Mouse (Mus musculus) midbrain, embryonic 10.5 days (tissue): Measurements from ENCODE around the gene Gm11634. TPM values are rescaled to one million over a fixed set of nuclear protein-coding genes. Genes with fewer than 3 reads are reported as not detected.
"Not testable (repeated sequence)": the region's sequence is repeated elsewhere in the genome, so short reads cannot be mapped to it uniquely, and the experiment has no call there.

Experiments used
- DNase-seq: peaks from one replicate; pipeline ENCODE4 v3.0.0-alpha.2; 2017; ENCODE audit warnings: low spot score
- H3K27ac ChIP-seq: fragments of 300-500 bp; sonication (generic); replicated peaks from 2 replicates; pipeline ENCODE4 v1.5.1; 2016; ENCODE audit warnings: mild to moderate bottlenecking
- H3K27me3 ChIP-seq: fragments of 300-500 bp; sonication (generic); 2 replicates; pipeline ENCODE4 v1.6.1; 2016; ENCODE audit warnings: low read depth, mild to moderate bottlenecking; ENCODE audit not compliant: poor library complexity, severe bottlenecking
- H3K36me3 ChIP-seq: fragments of 300-500 bp; sonication (generic); 2 replicates; pipeline ENCODE4 v1.6.1; 2016; ENCODE audit warnings: mild to moderate bottlenecking, moderate library complexity
- H3K4me1 ChIP-seq: fragments of 300-500 bp; sonication (generic); 2 replicates; pipeline ENCODE4 v1.6.1; 2016
- H3K4me3 ChIP-seq: fragments of 300-500 bp; sonication (generic); 2 replicates; pipeline ENCODE4 v1.5.1; 2016; ENCODE audit warnings: mild to moderate bottlenecking, moderate library complexity
- H3K9me3 ChIP-seq: fragments of 300-500 bp; sonication (generic); replicated peaks from 2 replicates; pipeline ENCODE4 v1.6.1; 2016; ENCODE audit warnings: mild to moderate bottlenecking
- WGBS: fragments of 180-500 bp; shearing (Covaris S2); methylation state at CpG from one replicate; pipeline ENCODE4 v1.1.7; 2016; 5-methylcytosine and 5-hydroxymethylcytosine counted together
- polyA plus RNA-seq: library from polyadenylated mRNA; unstranded; fragments of >200 nt; fragmentation: Nextera tagmentation; extraction: Ambion mirVana; gene quantifications from 2 replicates; pipeline ENCODE4 v1.2.1, GENCODE M21; 2016

Gm11634 gene
- polyA plus RNA-seq, 1 experiment from 2014 or later, result 0.22 TPM

DNA sequence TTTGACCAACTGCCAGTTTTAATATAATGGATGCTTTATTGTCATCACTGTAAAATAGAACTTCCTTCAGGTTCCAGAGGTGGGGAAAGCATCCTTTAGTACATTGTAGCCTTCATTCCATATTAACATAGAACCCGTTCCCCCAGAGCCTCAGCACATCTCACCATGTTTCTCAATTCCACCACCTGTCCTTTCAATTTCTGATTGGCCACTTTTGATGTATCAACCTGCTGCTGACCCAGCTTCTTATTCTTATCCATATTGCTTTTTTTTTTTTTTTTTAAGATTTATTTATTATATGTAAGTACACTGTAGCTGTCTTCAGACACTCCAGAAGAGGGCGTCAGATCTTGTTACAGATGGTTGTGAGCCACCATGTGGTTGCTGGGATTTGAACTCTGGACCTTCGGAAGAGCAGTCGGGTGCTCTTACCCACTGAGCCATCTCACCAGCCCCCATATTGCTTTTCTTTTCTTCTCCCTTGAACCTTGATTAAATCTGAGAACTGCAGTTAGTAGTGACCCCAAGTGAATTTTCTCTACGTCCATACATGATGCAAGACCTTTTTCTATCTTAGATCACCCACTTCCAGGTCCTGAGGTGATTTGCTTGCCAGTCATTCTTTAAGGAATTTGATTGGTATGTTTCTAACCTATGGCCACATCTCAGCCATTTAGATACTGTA, 29.8 kb upstream of the Gm11634 start:
- H3K9me3 ChIP-seq, H3K27me3 ChIP-seq, DNase-seq: not testable (repeated sequence)
- H3K27ac ChIP-seq, result peak overlapping the region; percentile 98; the same call in 1 of the 2 replicates
- peaks cover 17% of the 10 kb centered on the region; the same call in 1 of the 2 replicates for H3K36me3 ChIP-seq
- H3K4me3 ChIP-seq, result peak overlapping the region; percentile 70
- WGBS, result 75% methylated on average over 4 of the region's 5 CpGs
- H3K4me1 ChIP-seq, result peaks cover 21% of the 10 kb centered on the region

DNA sequence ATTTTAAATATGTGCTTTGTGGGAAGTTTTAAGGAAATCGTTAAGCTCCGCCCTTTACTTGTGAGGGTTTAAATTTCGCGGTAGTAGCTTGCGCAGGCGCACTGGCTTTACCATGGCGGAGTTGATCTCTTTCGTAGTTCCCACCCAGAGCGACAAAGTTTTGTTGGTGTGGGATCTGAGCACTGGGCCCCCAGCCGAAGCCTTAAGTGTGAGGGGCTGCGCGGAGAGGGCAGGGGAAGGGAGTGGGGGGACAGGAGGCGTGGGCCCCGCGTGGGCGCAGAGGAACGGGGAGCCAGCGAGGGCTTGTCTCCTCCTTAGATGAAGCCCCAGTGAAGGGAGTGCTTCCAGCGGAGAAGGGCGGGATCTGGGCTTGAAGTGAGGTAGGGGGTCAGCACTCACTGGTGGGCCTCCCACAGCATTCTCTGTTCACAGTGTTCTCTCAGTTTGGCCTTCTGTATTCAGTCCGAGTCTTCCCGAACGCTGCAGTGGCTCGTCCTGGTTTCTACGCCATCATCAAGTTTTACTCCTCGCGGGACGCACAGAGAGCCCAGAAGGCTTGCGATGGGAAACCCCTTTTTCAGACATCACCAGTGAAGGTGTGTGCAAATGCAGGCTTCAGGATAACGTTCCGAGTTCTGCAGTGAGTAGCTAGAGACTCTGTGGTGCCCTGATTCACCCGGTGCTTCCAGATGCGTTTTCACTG, 29.0 kb upstream of the Gm11634 start:
- H3K9me3 ChIP-seq, result no peaks in the 10 kb centered on the region
- peak; percentile 93 for DNase-seq
- H3K4me3 ChIP-seq, result peak overlapping the region; percentile 70
- no peaks in the 10 kb centered on the region for H3K27me3 ChIP-seq
- WGBS, result under 1% methylated on average over 33 of the region's 33 CpGs
- H3K27ac ChIP-seq, result peak overlapping the region; percentile 98
- peaks cover 9% of the 10 kb centered on the region; the same call in 1 of the 2 replicates for H3K36me3 ChIP-seq
- peaks cover 21% of the 10 kb centered on the region for H3K4me1 ChIP-seq

DNA sequence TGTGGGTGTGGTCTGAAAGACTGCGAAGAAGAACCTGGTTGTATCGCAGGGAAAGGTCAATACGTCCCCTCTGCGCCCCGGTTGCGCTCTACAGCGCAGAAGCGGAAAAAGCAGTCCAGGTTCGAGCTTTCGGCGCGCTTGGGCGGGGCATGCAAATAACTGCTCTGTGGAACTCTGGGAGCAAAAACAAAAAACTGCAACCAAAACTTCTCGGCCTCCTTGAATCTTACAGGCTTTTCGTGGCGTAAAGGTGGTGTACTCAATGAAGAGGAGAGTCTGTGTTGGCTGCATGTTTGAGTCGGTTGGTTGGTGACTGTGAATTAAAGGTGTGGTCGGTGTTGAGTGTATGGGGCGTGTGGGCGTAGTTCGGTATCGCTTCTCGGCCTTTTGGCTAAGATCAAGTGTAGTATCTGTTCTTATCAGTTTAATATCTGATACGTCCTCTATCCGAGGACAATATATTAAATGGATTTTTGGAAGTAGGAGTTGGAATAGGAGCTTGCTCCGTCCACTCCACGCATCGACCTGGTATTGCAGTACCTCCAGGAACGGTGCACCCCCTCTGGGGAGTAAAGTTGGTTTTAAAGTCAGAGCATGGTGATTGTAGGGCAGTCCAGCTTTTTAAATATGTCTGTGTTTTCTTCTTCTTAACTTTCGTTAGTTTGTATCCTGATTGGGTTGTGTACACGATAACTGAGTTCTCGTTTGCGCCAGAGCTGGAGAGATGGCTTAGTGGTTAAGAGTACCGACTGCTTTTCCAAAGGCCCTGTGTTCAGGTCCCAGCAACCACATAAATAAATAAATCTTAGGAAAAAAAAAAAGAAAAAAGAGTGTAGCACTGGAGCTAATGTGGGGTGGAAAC, 28.2 kb upstream of the Gm11634 start, which contains the start of gene Rdm1:
Rdm1 (plus strand) TSS at position 201 of the 862 bp plus-strand sequence.
- Histone ChIP-seq H3K9me3 (no peaks in the 10 kb centered on the region), H3K27ac (peak within 1 kb of the TSS; percentile 98), H3K4me1 (peaks cover 21% of the 10 kb centered on the region), H3K36me3 (0 out of 2 replicates have a peak, but pooled peaks cover 7% of the 10 kb centered on the region), H3K4me3 (peak within 1 kb of the TSS; percentile 70), H3K27me3 (no peaks in the 10 kb centered on the region)
- under 1% methylated on average over 34 of the region's 34 CpGs for WGBS
- peak; percentile 90 for DNase-seq

DNA sequence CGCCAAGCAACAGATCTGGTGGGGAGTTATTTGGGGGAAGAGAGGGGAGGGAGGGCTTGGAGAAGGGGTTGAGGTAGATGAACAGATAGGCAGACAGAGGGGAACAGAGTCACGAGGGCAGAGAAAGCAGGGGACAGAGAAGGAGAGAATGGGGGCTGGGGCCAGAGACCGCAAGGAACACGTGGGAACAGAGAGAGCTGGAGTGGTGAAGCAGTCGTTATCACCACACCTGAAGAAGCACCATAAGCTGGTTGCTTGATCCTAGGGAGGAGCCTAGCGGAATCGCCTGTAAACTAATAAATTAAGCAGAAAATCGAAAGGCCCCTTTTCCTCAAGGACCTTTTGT, 27.6 kb upstream of the Gm11634 start:
- H3K27ac ChIP-seq, result peak overlapping the region; percentile 98
- H3K4me1 ChIP-seq, result peaks cover 21% of the 10 kb centered on the region
- H3K9me3 ChIP-seq, result no peaks in the 10 kb centered on the region
- WGBS, result 4% methylated on average over 8 of the region's 8 CpGs
- no peak for DNase-seq
- peak overlapping the region; percentile 55 for H3K4me3 ChIP-seq
- H3K27me3 ChIP-seq, result no peaks in the 10 kb centered on the region
- 0 out of 2 replicates have a peak, but pooled peaks cover 7% of the 10 kb centered on the region for H3K36me3 ChIP-seq

DNA sequence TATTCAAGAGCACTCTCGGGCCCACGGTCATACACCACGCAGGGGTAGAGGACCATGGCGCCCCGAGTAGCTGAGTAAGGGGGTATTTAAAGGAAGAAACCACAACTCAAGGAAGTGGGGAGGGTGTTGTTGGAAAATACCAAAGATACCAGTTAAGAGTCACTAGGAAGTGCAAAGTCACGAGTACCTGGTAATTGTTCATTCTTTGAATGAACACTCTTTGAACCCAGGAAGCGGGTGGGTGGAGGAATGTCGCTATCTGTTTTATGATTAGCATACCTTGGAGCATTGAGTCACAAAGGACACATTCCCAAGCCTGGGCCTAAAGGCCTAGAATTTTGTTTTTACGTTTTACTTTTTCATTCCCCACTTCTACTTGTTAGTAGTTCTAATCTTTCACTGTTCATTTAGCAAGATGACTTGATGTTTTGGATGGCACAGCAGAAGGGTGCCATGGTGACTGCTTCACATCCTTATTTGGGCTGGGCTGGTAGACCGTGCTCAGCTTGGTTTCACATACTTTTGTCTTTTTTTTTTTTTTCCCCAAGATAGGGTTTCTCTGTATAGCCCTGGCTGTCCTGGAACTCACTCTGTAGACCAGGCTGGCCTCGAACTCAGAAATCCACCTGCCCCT, 21.1 kb upstream of the Gm11634 start:
- H3K4me3 ChIP-seq, H3K9me3 ChIP-seq, H3K36me3 ChIP-seq, H3K27ac ChIP-seq, DNase-seq, H3K27me3 ChIP-seq: not testable (repeated sequence)
- peaks cover 23% of the 10 kb centered on the region for H3K4me1 ChIP-seq
- WGBS, result 89% methylated on average over 11 of the region's 11 CpGs

DNA sequence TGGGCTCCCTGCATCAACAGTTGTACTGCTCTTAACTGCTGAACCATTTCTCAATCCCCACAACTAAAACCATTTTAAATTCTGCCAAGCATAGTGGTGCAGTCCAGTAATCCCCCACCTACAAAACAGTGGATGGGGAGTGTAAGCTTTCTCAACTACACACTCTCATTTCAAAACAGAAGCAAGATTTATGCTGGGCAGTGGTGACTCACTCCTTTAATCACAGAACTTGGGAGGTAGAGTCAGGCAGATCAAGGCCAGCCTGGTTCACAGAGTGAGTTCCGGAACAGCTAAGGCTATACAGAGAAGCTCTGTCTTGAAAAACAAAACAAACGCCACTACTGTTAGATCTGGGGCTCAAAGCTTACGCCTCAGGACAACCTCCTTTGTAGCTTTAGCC, 19.5 kb upstream of the Gm11634 start:
- Histone ChIP-seq H3K4me3 (peak overlapping the region; percentile 43), H3K4me1 (peaks cover 38% of the 10 kb centered on the region), H3K27ac (peak overlapping the region; percentile 85), H3K9me3 (no peaks in the 10 kb centered on the region), H3K27me3 (no peaks in the 10 kb centered on the region), H3K36me3 (no peaks in the 10 kb centered on the region)
- WGBS, result 83% methylated on average over 3 of the region's 3 CpGs
- DNase-seq, result no peak

DNA sequence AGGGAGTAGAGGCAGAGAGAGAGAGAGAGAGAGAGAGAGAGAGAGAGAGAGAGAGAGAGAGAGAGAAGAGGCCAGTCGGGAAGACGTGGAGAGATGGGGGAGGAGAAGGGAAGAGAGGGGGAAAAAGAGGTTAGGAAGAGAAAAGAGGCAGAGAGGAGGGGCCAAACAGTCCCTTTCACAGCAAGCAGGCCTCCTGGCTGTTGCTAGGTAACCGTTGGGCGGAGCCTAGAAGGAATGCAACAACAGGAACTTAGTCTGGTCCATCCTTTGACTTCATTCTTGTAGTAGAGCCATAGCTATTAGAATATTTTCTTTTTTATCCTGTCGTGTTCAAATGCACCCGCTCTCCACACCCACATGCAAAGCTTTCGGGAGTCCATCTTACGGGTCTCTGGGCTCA, 18.8 kb upstream of the Gm11634 start:
- Histone ChIP-seq H3K9me3 (no peaks in the 10 kb centered on the region), H3K4me3 (peak overlapping the region; percentile 43), H3K27ac (peak overlapping the region; percentile 85), H3K36me3 (no peaks in the 10 kb centered on the region), H3K4me1 (peaks cover 42% of the 10 kb centered on the region), H3K27me3 (no peaks in the 10 kb centered on the region)
- WGBS, result 4% methylated on average over 8 of the region's 8 CpGs
- DNase-seq, result peak; percentile 87

DNA sequence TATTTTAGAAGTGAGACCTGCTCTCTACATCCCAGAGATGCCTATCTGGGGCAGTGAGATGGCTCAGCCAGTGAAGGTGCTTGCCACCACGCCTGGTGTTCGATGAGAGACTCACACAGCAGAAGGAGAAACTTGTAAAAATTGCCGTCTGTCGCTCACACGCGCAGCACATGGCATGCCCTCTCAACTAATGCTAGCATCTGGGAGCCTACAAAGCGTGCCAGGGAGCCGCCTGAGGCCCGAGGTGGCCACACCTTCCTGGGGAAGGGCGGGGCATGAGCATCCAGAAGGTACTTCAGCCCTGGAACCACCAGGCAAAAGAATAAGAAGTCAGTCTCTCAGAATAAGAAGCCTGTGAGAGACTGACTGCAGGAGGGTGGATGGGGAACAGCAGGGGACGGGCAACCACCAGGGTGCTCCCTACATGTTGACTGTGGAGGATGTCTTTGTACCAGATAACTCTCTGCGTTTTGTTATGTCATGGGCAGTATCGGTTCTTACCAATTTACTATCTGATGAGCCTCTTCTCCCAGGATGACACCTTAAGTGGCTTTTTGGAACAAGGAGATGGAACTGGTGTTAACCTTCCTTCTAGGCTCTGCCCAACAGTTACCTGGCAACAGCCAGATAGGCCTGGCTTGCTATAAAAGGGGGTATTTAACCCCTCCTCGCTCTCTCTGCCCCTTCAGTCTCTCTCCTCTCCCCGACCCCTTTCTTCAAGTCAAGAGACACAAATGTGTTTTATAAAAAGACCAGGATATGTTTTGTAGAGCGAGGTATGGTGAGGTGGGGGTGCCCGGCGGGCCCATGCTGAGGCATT, 18.1 kb upstream of the Gm11634 start:
- 14% methylated on average over 18 of the region's 18 CpGs for WGBS
- H3K27ac ChIP-seq, result peak overlapping the region; percentile 85
- H3K27me3 ChIP-seq, result no peaks in the 10 kb centered on the region
- DNase-seq, result peak; percentile 19
- no peaks in the 10 kb centered on the region for H3K9me3 ChIP-seq
- peak overlapping the region; percentile 43 for H3K4me3 ChIP-seq
- H3K4me1 ChIP-seq, result peaks cover 42% of the 10 kb centered on the region
- H3K36me3 ChIP-seq, result no peaks in the 10 kb centered on the region

DNA sequence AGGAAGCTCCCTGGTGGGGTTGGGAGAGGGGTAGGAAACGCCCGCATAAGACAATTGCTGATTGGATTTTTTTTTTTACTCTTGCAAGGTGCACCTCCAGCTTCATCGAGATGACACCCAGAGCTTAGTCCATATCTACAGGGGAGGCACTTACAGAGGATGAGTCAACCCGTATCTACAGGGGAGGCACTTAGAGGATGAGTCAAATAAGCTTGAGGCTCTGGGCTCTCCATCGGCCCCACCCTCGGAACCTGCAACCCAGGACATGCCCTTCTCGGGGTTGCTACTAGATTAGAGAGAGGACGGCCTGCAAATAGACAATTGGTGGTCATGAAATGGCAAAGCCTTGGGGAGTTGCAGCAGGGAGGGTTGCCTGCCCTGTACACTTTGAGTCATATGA, 17.0 kb upstream of the Gm11634 start:
- no peaks in the 10 kb centered on the region for H3K27me3 ChIP-seq
- no peaks in the 10 kb centered on the region for H3K9me3 ChIP-seq
- H3K4me1 ChIP-seq, result peaks cover 42% of the 10 kb centered on the region
- WGBS, result 94% methylated on average over 8 of the region's 8 CpGs
- H3K36me3 ChIP-seq, result no peaks in the 10 kb centered on the region
- DNase-seq, result no peak
- H3K4me3 ChIP-seq, result no peak overlapping the region
- no peak overlapping the region for H3K27ac ChIP-seq

DNA sequence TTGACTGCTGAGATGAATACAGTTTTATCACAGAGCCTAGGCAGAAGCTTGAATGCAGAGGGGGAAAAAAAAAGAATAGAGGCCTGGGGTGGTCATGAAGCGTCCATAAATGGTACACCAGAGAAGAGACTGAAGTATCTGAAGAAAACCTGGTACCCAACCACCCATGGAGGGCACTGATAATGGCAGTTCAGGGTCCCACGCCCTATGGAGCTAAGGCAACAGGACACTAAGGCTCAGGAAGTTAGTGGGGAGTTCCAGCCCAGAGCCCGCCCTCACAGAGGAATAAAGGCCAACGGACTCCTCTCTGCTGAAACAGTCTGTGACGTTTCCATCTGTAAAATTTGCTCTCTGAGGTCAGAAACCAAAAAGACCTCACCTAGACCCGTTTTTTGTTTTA, 16.3 kb upstream of the Gm11634 start:
- no peak for DNase-seq
- WGBS, result 86% methylated on average over 6 of the region's 6 CpGs
- no peak overlapping the region for H3K4me3 ChIP-seq
- no peaks in the 10 kb centered on the region for H3K27me3 ChIP-seq
- H3K4me1 ChIP-seq, result peaks cover 46% of the 10 kb centered on the region
- no peak overlapping the region for H3K27ac ChIP-seq
- H3K36me3 ChIP-seq, result no peaks in the 10 kb centered on the region
- H3K9me3 ChIP-seq, result no peaks in the 10 kb centered on the region

DNA sequence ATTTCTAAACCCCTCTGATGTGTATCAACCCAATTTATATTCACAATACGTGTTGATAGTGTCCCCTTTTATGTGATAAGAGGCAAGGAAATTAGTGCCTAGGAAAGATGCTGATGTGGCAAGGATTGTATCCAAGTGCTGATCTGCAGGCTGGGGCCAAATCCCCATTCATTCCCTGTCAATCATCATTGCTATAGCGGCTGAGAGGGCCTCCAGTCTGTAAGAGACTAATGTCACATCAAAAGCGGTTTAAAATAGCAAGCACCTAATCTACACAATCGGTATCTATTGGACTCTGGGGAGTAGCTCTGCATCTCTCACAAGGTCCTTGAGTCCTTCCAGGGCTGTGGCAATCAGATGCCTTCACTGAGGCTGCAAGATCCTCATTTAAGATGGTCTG, 15.1 kb upstream of the Gm11634 start:
- Histone ChIP-seq H3K27ac (0 out of 2 replicates have a peak overlapping the region, but pooled peaks have one; percentile 6), H3K36me3 (no peaks in the 10 kb centered on the region), H3K4me1 (peaks cover 47% of the 10 kb centered on the region), H3K27me3 (no peaks in the 10 kb centered on the region), H3K9me3 (no peaks in the 10 kb centered on the region), H3K4me3 (no peak overlapping the region)
- DNase-seq, result no peak
- WGBS, result 71% methylated on average over 4 of the region's 4 CpGs
